Mouse (Mus musculus): ENCODE measurements around the gene Zfp950. TPM values are rescaled to one million over a fixed set of nuclear protein-coding genes. Genes with fewer than 3 reads are reported as not detected.

Zfp950 gene
- polyA plus RNA-seq, 1 experiment: 5.7 TPM

DNA sequence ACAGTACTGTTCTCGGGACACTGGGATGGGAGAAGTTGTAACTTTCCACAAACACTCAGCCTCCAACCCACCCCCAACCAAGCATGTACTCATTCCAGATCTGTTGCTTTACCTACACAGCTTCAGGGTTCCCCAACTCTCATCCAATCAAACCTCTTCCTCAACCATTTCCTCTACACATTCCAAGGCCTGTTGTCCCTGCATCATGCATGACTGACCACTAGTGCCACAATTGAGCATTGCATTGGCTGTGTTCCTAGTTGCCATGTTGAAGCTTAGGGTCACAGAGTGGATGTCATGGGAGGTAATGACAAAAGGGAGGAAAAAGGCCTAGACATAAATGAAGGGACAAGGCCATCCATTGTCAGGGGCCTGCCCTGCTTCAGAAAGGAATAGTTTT is 75.6 kb downstream of the Zfp950 start:
- 52% methylated on average over 1 of the region's 1 CpGs for WGBS
- TF ChIP-seq CTCF (IDR thresholded peaks at IDR 0.05; ENCODE audit: insufficient read depth, low read length): peak; percentile 33; the same call in 1 of the 2 replicates
- no peak for TF ChIP-seq POLR2A (IDR thresholded peaks at IDR 0.05; ENCODE audit: borderline replicate concordance, extremely low read depth, low read depth, low read length)
- no peaks in the 10 kb centered on the region for H3K4me1 ChIP-seq (ENCODE audit: control insufficient read depth, insufficient read depth, low read length)
- H3K4me3 ChIP-seq (replicated peaks; ENCODE audit: extremely low read depth, low read depth, low read length): no peak overlapping the region
- no peak for DNase-seq

DNA sequence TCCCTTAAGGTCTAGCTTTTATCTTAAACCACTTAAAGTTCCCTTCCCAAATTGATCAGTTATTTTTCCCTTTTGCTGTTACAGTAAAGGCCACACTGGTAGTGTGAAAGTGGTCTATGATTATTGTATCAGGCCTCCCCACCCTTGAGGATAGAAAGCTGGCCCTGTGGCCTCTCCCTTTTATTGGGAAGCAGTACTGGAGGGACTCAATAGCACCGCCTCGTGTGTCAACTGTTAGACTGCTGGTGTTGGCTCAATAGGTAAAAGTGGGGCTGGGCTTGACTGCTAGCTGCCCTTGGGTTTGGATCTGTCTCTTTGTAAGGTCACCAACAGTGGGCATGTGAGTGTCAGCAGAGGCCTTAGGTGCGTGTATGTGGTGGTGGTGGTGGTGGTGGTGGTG is 76.3 kb downstream of the Zfp950 start:
- no peak for DNase-seq
- no peak for TF ChIP-seq CTCF (IDR thresholded peaks at IDR 0.05; ENCODE audit: insufficient read depth, low read length)
- TF ChIP-seq POLR2A (IDR thresholded peaks at IDR 0.05; ENCODE audit: borderline replicate concordance, extremely low read depth, low read depth, low read length): no peak
- 89% methylated on average over 3 of the region's 3 CpGs for whole genome bisulfite sequencing
- Histone ChIP-seq H3K4me1 (ENCODE audit: control insufficient read depth, insufficient read depth, low read length) (no peaks in the 10 kb centered on the region), H3K4me3 (replicated peaks; ENCODE audit: extremely low read depth, low read depth, low read length) (no peak overlapping the region)

DNA sequence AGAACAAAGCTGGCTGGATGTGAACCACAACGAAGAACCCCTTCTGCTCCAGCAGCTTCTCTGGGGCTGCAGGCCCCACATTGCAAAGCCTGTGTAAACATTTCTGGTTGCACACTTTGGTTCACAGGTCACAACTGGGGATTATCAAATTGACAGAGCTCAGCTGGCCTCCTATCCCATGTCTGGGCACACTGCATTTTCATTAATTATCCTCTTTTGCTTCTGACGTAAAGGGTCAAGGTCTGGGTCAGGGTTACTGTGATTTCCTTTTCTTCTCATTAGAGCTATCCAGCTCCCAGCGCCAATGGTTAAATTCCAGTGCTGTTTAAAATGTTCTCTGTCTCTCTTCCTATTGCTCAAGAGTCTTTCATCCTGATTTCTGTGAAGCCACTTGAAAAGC is 83.1 kb downstream of the Zfp950 start:
- H3K4me3 ChIP-seq (replicated peaks; ENCODE audit: extremely low read depth, low read depth, low read length): no peak overlapping the region
- no peak for TF ChIP-seq CTCF (IDR thresholded peaks at IDR 0.05; ENCODE audit: insufficient read depth, low read length)
- no peak for TF ChIP-seq POLR2A (IDR thresholded peaks at IDR 0.05; ENCODE audit: borderline replicate concordance, extremely low read depth, low read depth, low read length)
- 36% methylated on average over 3 of the region's 3 CpGs for WGBS

DNA sequence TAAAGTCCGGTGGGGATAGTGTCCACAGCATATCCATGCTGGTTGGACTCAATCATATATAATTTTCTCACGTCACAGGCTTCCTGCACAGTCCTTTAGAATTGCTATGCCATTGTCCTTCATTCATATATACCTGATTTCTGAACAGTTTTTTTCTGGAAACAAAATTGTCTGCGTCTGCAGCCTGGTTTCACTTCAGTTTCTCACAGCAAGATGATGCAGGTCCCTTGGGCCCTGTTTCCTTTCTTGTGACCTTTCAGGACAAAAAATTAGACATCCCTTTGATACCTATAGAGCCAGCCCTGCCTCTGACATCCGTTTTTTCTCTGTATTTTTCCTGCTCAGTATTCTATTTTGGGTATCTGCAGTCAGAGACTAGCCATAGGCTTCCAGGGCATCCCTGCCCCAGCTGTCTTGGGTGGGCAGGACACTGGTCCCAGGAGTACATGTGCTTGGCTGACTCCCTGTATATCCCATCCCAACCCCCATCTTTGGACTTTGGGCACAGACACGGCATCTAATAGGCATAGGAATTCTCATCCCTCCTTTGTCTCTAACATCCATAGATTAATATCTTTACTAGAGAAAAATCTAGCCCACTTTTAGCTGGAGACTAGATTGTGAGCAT is 83.7 kb downstream of the Zfp950 start:
- Histone ChIP-seq H3K4me1 (ENCODE audit: control insufficient read depth, insufficient read depth, low read length) (peaks cover 13% of the 10 kb centered on the region), H3K4me3 (replicated peaks; ENCODE audit: extremely low read depth, low read depth, low read length) (no peak overlapping the region)
- no peak for TF ChIP-seq CTCF (IDR thresholded peaks at IDR 0.05; ENCODE audit: insufficient read depth, low read length)
- TF ChIP-seq POLR2A (IDR thresholded peaks at IDR 0.05; ENCODE audit: borderline replicate concordance, extremely low read depth, low read depth, low read length): no peak
- no peak for DNase-seq
- WGBS: 56% methylated on average over 5 of the region's 5 CpGs

More for the DNA sequence above, 83.1 kb downstream of the Zfp950 start:
- peaks cover 13% of the 10 kb centered on the region for H3K4me1 ChIP-seq (ENCODE audit: control insufficient read depth, insufficient read depth, low read length)
- DNase-seq: peak; percentile 44

DNA sequence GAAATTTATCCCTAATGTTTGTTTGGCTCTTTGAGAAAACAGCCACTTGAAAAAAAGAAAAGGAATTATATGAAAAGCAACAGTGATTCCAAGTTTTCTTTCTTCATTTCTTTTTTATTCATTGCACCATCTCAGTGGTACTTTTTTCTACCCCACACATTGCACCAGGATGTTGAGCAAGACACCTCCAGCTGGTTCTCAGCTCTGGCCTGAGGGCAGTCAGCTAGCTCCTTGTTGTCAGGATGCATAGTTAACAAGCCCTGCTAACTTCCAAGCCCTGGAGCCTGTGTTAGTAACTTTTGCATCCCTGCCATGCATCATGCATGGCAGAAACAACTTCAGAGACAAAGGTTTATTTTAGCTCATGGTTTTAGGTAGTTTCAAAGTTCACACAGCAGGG is 87.9 kb downstream of the Zfp950 start:
- no peak for DNase-seq
- TF ChIP-seq POLR2A (IDR thresholded peaks at IDR 0.05; ENCODE audit: borderline replicate concordance, extremely low read depth, low read depth, low read length) (no peak), CTCF (IDR thresholded peaks at IDR 0.05; ENCODE audit: insufficient read depth, low read length) (no peak)
- H3K4me3 ChIP-seq (replicated peaks; ENCODE audit: extremely low read depth, low read depth, low read length): no peak overlapping the region
- peaks cover 12% of the 10 kb centered on the region for H3K4me1 ChIP-seq (ENCODE audit: control insufficient read depth, insufficient read depth, low read length)

DNA sequence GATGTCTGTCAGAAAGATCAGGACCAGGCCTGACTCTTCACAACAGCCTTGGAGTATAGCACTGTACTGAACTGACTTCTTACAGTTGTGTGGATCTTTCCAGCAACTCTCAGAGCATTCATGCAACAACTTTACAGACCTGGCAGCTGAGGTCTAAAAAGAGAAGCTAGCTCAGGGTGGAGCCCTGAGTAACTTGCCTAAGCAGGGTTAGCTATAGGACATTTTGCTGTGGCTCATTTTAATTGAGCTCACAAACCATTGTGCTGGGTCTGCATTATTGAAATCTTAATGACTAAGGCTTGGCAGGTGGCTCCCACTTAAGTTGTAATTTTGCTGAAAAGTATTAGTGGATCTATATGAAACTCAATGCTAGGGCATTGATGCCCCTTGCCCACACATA is 88.6 kb downstream of the Zfp950 start:
- Histone ChIP-seq H3K4me3 (replicated peaks; ENCODE audit: extremely low read depth, low read depth, low read length) (no peak overlapping the region), H3K4me1 (ENCODE audit: control insufficient read depth, insufficient read depth, low read length) (peaks cover 8% of the 10 kb centered on the region)
- no peak for DNase-seq
- TF ChIP-seq CTCF (IDR thresholded peaks at IDR 0.05; ENCODE audit: insufficient read depth, low read length) (no peak), POLR2A (IDR thresholded peaks at IDR 0.05; ENCODE audit: borderline replicate concordance, extremely low read depth, low read depth, low read length) (no peak)

DNA sequence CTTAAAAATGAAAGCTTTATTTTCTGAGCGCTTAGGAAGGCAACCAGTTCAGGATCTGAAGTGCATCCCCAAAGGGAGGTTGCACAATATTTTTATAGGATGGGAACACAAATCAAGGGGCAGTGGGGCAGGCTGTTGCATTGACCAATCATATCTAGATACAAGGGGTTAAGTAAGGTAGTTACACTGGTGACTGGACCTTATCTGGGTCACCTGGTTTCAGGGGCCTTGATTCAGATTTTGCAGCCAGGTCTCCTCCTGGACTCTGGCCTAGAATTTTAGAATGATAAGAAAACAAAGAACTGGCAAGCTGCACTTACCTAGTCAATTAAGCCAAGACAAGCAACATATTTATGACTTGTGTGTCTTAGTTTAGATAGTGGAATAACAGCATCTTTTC is 89.5 kb downstream of the Zfp950 start:
- H3K4me1 ChIP-seq (ENCODE audit: control insufficient read depth, insufficient read depth, low read length): peaks cover 8% of the 10 kb centered on the region
- TF ChIP-seq CTCF (IDR thresholded peaks at IDR 0.05; ENCODE audit: insufficient read depth, low read length): no peak
- TF ChIP-seq POLR2A (IDR thresholded peaks at IDR 0.05; ENCODE audit: borderline replicate concordance, extremely low read depth, low read depth, low read length): no peak
- no peak overlapping the region for H3K4me3 ChIP-seq (replicated peaks; ENCODE audit: extremely low read depth, low read depth, low read length)
- DNase-seq: no peak
- 75% methylated on average over 1 of the region's 1 CpGs for WGBS

DNA sequence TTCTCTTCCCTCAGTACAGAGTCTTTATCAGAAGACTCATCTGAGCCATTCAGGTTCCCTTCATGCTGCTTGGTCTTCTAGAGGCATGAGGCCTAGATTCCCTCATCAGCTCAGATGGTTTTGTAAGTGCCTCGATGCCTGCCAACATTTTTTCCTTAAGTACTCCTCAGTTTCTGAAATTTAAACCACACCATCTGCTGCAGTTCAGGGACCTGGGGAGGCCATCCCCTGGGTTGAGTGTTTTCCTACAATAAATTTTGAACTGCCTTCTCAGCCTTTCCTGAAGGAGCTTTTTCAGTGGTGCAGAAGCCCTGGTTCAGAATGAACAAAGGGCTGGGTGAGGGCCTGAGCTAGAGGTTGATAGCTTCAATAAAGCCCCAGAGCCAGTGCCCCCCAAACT is 91.2 kb downstream of the Zfp950 start:
- TF ChIP-seq POLR2A (IDR thresholded peaks at IDR 0.05; ENCODE audit: borderline replicate concordance, extremely low read depth, low read depth, low read length) (no peak), CTCF (IDR thresholded peaks at IDR 0.05; ENCODE audit: insufficient read depth, low read length) (no peak)
- DNase-seq: no peak
- WGBS: 50% methylated on average over 1 of the region's 1 CpGs
- Histone ChIP-seq H3K4me1 (ENCODE audit: control insufficient read depth, insufficient read depth, low read length) (peaks cover 8% of the 10 kb centered on the region), H3K4me3 (replicated peaks; ENCODE audit: extremely low read depth, low read depth, low read length) (no peak overlapping the region)

DNA sequence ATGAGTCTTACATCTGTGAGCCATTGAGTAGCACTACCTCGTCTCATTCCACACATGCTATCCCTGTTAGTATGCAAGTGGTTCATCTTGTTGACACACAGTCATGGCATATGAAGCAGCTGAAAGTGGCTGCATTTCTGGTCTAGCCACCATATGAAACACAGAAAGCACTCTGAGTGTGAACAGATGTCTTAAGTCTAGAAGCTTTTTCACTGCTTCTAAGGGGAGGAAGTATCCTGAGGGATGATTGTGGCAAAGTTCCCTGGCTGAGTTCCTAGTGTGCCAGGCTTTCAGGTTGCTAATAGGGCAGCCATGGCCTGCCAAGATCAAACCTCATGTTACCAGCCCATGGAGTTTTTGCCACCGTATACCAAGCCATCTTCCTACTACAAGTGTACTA is 92.0 kb downstream of the Zfp950 start:
- H3K4me1 ChIP-seq (ENCODE audit: control insufficient read depth, insufficient read depth, low read length): peaks cover 8% of the 10 kb centered on the region
- DNase-seq: no peak
- 73% methylated on average over 2 of the region's 2 CpGs for WGBS
- TF ChIP-seq CTCF (IDR thresholded peaks at IDR 0.05; ENCODE audit: insufficient read depth, low read length) (no peak), POLR2A (IDR thresholded peaks at IDR 0.05; ENCODE audit: borderline replicate concordance, extremely low read depth, low read depth, low read length) (no peak)
- H3K4me3 ChIP-seq (replicated peaks; ENCODE audit: extremely low read depth, low read depth, low read length): no peak overlapping the region

DNA sequence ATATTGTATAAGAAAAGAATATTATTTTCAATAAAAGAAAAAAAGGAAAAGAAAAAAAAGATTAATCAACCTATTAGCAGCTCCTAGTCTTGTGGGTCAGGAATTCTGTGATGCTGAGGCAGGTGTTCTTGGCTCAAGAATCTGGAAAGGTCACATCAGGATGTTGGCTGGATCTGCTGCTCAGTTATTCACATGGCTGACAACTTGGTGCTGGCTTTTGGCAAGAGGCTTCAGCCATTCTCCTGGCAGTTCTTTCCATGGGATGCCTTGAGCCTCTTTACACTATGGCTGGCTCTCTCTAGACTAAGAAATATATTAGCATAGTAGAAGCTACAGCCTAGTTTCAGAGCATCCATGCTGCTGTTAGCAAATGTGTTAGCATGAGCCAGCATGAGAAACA is 101.5 kb downstream of the Zfp950 start:
- TF ChIP-seq POLR2A (IDR thresholded peaks at IDR 0.05; ENCODE audit: borderline replicate concordance, extremely low read depth, low read depth, low read length): no peak
- TF ChIP-seq CTCF (IDR thresholded peaks at IDR 0.05; ENCODE audit: insufficient read depth, low read length): no peak
- Histone ChIP-seq H3K4me3 (replicated peaks; ENCODE audit: extremely low read depth, low read depth, low read length) (no peak overlapping the region), H3K4me1 (ENCODE audit: control insufficient read depth, insufficient read depth, low read length) (peaks cover 5% of the 10 kb centered on the region; the same call in 1 of the 2 replicates)
- DNase-seq: no peak

Data from lung, adult 2 months (tissue).